Mouse (Mus musculus): ENCODE measurements around the gene Snrpa.
A peak's percentile ranks its signal among the peaks of the same experiment; 100 is the strongest.

Snrpa gene

GRCm38 (mm10) chr7:27166614-27167474, 29.2 kb downstream of the Snrpa start, which contains the start of gene Egln2:
Gene Egln2 (minus strand): TSS chr7:27166802.
- peak; percentile 93 for DNase-seq (ENCODE audit: low spot score)

GRCm38 (mm10) chr7:27166229-27166613, 29.9 kb downstream of the Snrpa start:
- peak; percentile 67 for DNase-seq (ENCODE audit: low spot score)

- no peak for DNase-seq (ENCODE audit: low spot score)
Measured at GRCm38 (mm10) chr7:27165696-27166095, 30.4 kb downstream of the Snrpa start.

- DNase-seq (ENCODE audit: low spot score): no peak
Measured at GRCm38 (mm10) chr7:27165007-27165655, 30.9 kb downstream of the Snrpa start.

- DNase-seq (ENCODE audit: low spot score): no peak
Measured at GRCm38 (mm10) chr7:27164112-27164947, 31.7 kb downstream of the Snrpa start.

GRCm38 (mm10) chr7:27163450-27163805, 32.6 kb downstream of the Snrpa start:
- no peak for DNase-seq (ENCODE audit: low spot score)

GRCm38 (mm10) chr7:27162780-27163449, 33.2 kb downstream of the Snrpa start:
- no peak for DNase-seq (ENCODE audit: low spot score)

- no peak for DNase-seq (ENCODE audit: low spot score)
Measured at GRCm38 (mm10) chr7:27161744-27162143, 34.3 kb downstream of the Snrpa start.

GRCm38 (mm10) chr7:27160921-27161320, 35.1 kb downstream of the Snrpa start:
- no peak for DNase-seq (ENCODE audit: low spot score)

- DNase-seq (ENCODE audit: low spot score): peak; percentile 75
Measured at GRCm38 (mm10) chr7:27159882-27160281, 36.2 kb downstream of the Snrpa start.

GRCm38 (mm10) chr7:27159256-27159655, 36.8 kb downstream of the Snrpa start:
- DNase-seq (ENCODE audit: low spot score): no peak

GRCm38 (mm10) chr7:27158171-27158570, 37.9 kb downstream of the Snrpa start:
- DNase-seq (ENCODE audit: low spot score): no peak

GRCm38 (mm10) chr7:27156005-27156404, 40.1 kb downstream of the Snrpa start:
- DNase-seq (ENCODE audit: low spot score): no peak

GRCm38 (mm10) chr7:27153205-27153764, 42.8 kb downstream of the Snrpa start, which contains the start of gene Cyp2t4:
Gene Cyp2t4 (plus strand): TSS chr7:27153714.
- no peak for DNase-seq (ENCODE audit: low spot score)
